Mouse (Mus musculus): ENCODE results near the gene Lamc2. TPM values are rescaled to one million over a fixed set of nuclear protein-coding genes. Genes with fewer than 3 reads are reported as not detected.
"Not testable (repeated sequence)": the region's sequence is repeated elsewhere in the genome, so short reads cannot be mapped to it uniquely, and the experiment has no call there.

Lamc2 gene
- total RNA-seq, 2 experiments from 2014 or later = 8.7 to 9.3 TPM

GRCm38 (mm10) chr1:153083233-153083632 is 103.0 kb downstream of the Lamc2 start:
- DNase-seq (ENCODE audit: low spot score); intact Hi-C loops (cut with DNase I): not testable (repeated sequence)

GRCm38 (mm10) chr1:153075955-153076354 is 110.3 kb downstream of the Lamc2 start:
- intact Hi-C loops (cut with DNase I) = no loop called here
- no peak for DNase-seq (ENCODE audit: low spot score)

- DNase-seq (ENCODE audit: low spot score) = no peak
- intact Hi-C loops (cut with DNase I) = no loop called here
These were observed 111.0 kb downstream of the Lamc2 start for GRCm38 (mm10) chr1:153075087-153075736.

- no peak for DNase-seq (ENCODE audit: low spot score)
- intact Hi-C loops (cut with DNase I) = no loop called here
These were observed 112.8 kb downstream of the Lamc2 start for GRCm38 (mm10) chr1:153073441-153073840.

Other genes with a start within 250 kb of the Lamc2 start
- gene Nmnat2, start 231.5 kb downstream of the Lamc2 start, total RNA-seq (2021) = under 1 TPM; 0.31 to 0.47 TPM
- gene Lamc1, start 146.3 kb upstream of the Lamc2 start, total RNA-seq (2021) = 100 to 1,000 TPM; 173 to 205 TPM
- gene Shcbp1l, start 238.7 kb upstream of the Lamc2 start, total RNA-seq (2021) = not detected

Measured in heart, postnatal 25 days (tissue).